Mouse (Mus musculus) thymus, adult 2 months (tissue): ENCODE data around the gene Ric1. TPM values are rescaled to one million over a fixed set of nuclear protein-coding genes. Genes with fewer than 3 reads are reported as not detected.
A peak's percentile ranks its signal among the peaks of the same experiment; 100 is the strongest.

ENCODE experiments used
- DNase-seq: peaks from one replicate; pipeline ENCODE4 v3.0.0; 2021
- H3K27ac ChIP-seq: fragments of 200-500 bp; 2 replicates; pipeline ENCODE4 v1.5.1; 2012; ENCODE audit warnings: low read length, control low read depth; ENCODE audit not compliant: control insufficient read depth, insufficient read depth
- H3K27me3 ChIP-seq: fragments of 200-500 bp; 2 replicates; pipeline ENCODE4 v1.6.1; 2012; ENCODE audit warnings: mild to moderate bottlenecking, low read length, moderate library complexity, mixed read lengths; ENCODE audit not compliant: control insufficient read depth, insufficient read depth
- H3K36me3 ChIP-seq: fragments of 200-500 bp; 2 replicates; pipeline ENCODE4 v1.6.1; 2012; ENCODE audit warnings: mild to moderate bottlenecking, low read length, moderate library complexity; ENCODE audit not compliant: control insufficient read depth, insufficient read depth
- H3K4me1 ChIP-seq: fragments of 200-500 bp; replicated peaks from 2 replicates; pipeline ENCODE4 v1.6.1; 2012; ENCODE audit warnings: low read length; ENCODE audit not compliant: control insufficient read depth, insufficient read depth
- H3K4me3 ChIP-seq: fragments of 200-500 bp; 2 replicates; pipeline ENCODE4 v1.5.1; 2012; ENCODE audit warnings: mild to moderate bottlenecking, low read length, control low read depth, moderate library complexity; ENCODE audit not compliant: control insufficient read depth, insufficient read depth
- CTCF ChIP-seq: fragments of 200-500 bp; IDR thresholded peaks from 2 replicates; pipeline ENCODE4 v1.5.1; 2012; ENCODE audit warnings: mild to moderate bottlenecking, control low read depth, low read length, moderate library complexity, borderline replicate concordance; ENCODE audit not compliant: control insufficient read depth, poor library complexity, insufficient read depth; ENCODE audit errors: extremely low read depth
- POLR2A ChIP-seq: fragments of 200-500 bp; IDR thresholded peaks from 2 replicates; pipeline ENCODE4 v1.6.1; 2012; ENCODE audit warnings: mild to moderate bottlenecking, low read length, control low read depth, moderate library complexity; ENCODE audit not compliant: control insufficient read depth, poor library complexity, insufficient read depth; ENCODE audit errors: extremely low read depth
- whole genome bisulfite sequencing: fragments of 180-500 bp; shearing (Covaris S2); methylation state at CpG from one replicate; pipeline ENCODE4 v1.1.7; 2018; 5-methylcytosine and 5-hydroxymethylcytosine counted together
- polyA plus RNA-seq: library from polyadenylated mRNA; depleted of rRNA; stranded (reverse); fragments of >200 nt; gene quantifications from 2 replicates; pipeline ENCODE4 v1.2.3, GENCODE M21; 2012

Ric1 gene
- polyA plus RNA-seq, 1 experiment, result 19.4 TPM

- Histone ChIP-seq H3K27ac (no peak overlapping the region), H3K4me3 (no peak overlapping the region), H3K27me3 (no peaks in the 10 kb centered on the region), H3K4me1 (0 out of 2 replicates have a peak, but pooled peaks cover 3% of the 10 kb centered on the region), H3K36me3 (peaks cover 27% of the 10 kb centered on the region)
- 96% methylated on average over 10 of the region's 10 CpGs for WGBS
- DNase-seq, result no peak
- TF ChIP-seq CTCF, result no peak
- no peak for TF ChIP-seq POLR2A
Measured at GRCm38 (mm10) chr19:29610907-29611306, 88.8 kb downstream of the Ric1 start.

GRCm38 (mm10) chr19:29612102-29612501, 90.0 kb downstream of the Ric1 start:
- 64% methylated on average over 2 of the region's 2 CpGs for WGBS
- peaks cover 25% of the 10 kb centered on the region for H3K36me3 ChIP-seq
- H3K4me3 ChIP-seq, result no peak overlapping the region
- no peak overlapping the region for H3K27ac ChIP-seq
- DNase-seq, result no peak
- H3K4me1 ChIP-seq, result 0 out of 2 replicates have a peak, but pooled peaks cover 3% of the 10 kb centered on the region
- H3K27me3 ChIP-seq, result no peaks in the 10 kb centered on the region
- TF ChIP-seq CTCF, result no peak
- TF ChIP-seq POLR2A, result no peak

- Histone ChIP-seq H3K27me3 (no peaks in the 10 kb centered on the region), H3K4me1 (peaks cover 7% of the 10 kb centered on the region), H3K36me3 (peaks cover 6% of the 10 kb centered on the region), H3K4me3 (peak overlapping the region; percentile 17), H3K27ac (no peak overlapping the region; the same call in 1 of the 2 replicates)
- no peak for TF ChIP-seq POLR2A
- no peak for TF ChIP-seq CTCF
- WGBS, result 7% methylated on average over 7 of the region's 9 CpGs
- peak; percentile 33 for DNase-seq
Measured at GRCm38 (mm10) chr19:29641055-29641454, 119.0 kb downstream of the Ric1 start.

GRCm38 (mm10) chr19:29641510-29641909, 119.4 kb downstream of the Ric1 start:
- Histone ChIP-seq H3K4me1 (peaks cover 7% of the 10 kb centered on the region), H3K27me3 (no peaks in the 10 kb centered on the region), H3K4me3 (no peak overlapping the region), H3K36me3 (peaks cover 3% of the 10 kb centered on the region), H3K27ac (no peak overlapping the region)
- no peak for DNase-seq
- TF ChIP-seq CTCF, result no peak
- TF ChIP-seq POLR2A, result no peak
- 89% methylated on average over 5 of the region's 5 CpGs for WGBS

- no peak overlapping the region for H3K4me3 ChIP-seq
- no peak for TF ChIP-seq CTCF
- no peak for TF ChIP-seq POLR2A
- WGBS, result 95% methylated on average over 6 of the region's 6 CpGs
- no peak for DNase-seq
- no peaks in the 10 kb centered on the region for H3K36me3 ChIP-seq
- H3K27me3 ChIP-seq, result no peaks in the 10 kb centered on the region
- H3K4me1 ChIP-seq, result peaks cover 7% of the 10 kb centered on the region
- H3K27ac ChIP-seq, result no peak overlapping the region
Measured at GRCm38 (mm10) chr19:29642211-29642610, 120.1 kb downstream of the Ric1 start.

GRCm38 (mm10) chr19:29643194-29643922, 121.3 kb downstream of the Ric1 start:
- no peak for TF ChIP-seq POLR2A
- TF ChIP-seq CTCF, result no peak
- Histone ChIP-seq H3K36me3 (no peaks in the 10 kb centered on the region), H3K27ac (no peak overlapping the region), H3K4me1 (peaks cover 7% of the 10 kb centered on the region), H3K4me3 (no peak overlapping the region), H3K27me3 (no peaks in the 10 kb centered on the region)
- DNase-seq, result no peak
- whole genome bisulfite sequencing, result 89% methylated on average over 11 of the region's 11 CpGs

- Histone ChIP-seq H3K27ac (no peak overlapping the region), H3K4me1 (peaks cover 7% of the 10 kb centered on the region), H3K36me3 (no peaks in the 10 kb centered on the region), H3K27me3 (no peaks in the 10 kb centered on the region), H3K4me3 (no peak overlapping the region)
- DNase-seq, result peak; percentile 20
- WGBS, result 95% methylated on average over 6 of the region's 6 CpGs
- TF ChIP-seq CTCF (no peak), POLR2A (no peak)
Measured at GRCm38 (mm10) chr19:29644747-29645146, 122.7 kb downstream of the Ric1 start.
